ENCODE assay signal across 9 mouse cellular contexts in genomic region chr7:4471179-4471555, GRCm38 (mm10). TPM values are rescaled to one million over a fixed set of nuclear protein-coding genes. Genes with fewer than 3 reads are reported as not detected.
DNase-seq lines count a peak whose midpoint lies in the region; ATAC-seq and TF ChIP-seq lines count a peak whose summit lies in the region.
"Had no signal": no experiment of that assay in that cellular context is flagged by ENCODE, and none has a peak within 500 bp of the region (broad histone marks: within the 10 kb centered on the region; RNA-seq: fewer than 3 reads in every experiment).

No protein-coding gene starts in this region.

- H3K27me3 ChIP-seq in forebrain, embryonic 11.5 days (ENCODE audit: control insufficient read depth, insufficient read depth, low read length): peaks cover 30% of the 10 kb centered on the region
- H3K27me3 ChIP-seq in heart, embryonic 14.5 days (ENCODE audit: control insufficient read depth, insufficient read depth, low read length): peaks cover 41% of the 10 kb centered on the region
- no peaks in the 10 kb centered on the region; the same call in 1 of the 2 replicates for H3K27me3 ChIP-seq in kidney, postnatal 0 days (ENCODE audit: insufficient read depth, low read length)
- H3K27me3 ChIP-seq in midbrain, postnatal 0 days (ENCODE audit: insufficient read depth, low read length): peaks cover 29% of the 10 kb centered on the region
- H3K27me3 ChIP-seq in stomach, embryonic 16.5 days (ENCODE audit: control insufficient read depth, insufficient read depth, low read length): peaks cover 9% of the 10 kb centered on the region; the same call in 1 of the 2 replicates
- H3K27me3 ChIP-seq: CH12.LX had no signal

- WGBS in forebrain, embryonic 11.5 days: 2% methylated on average over 24 of the region's 24 CpGs
- WGBS in heart, embryonic 14.5 days: 0% methylated on average over 24 of the region's 24 CpGs
- WGBS in kidney, postnatal 0 days: 5% methylated on average over 24 of the region's 24 CpGs
- 1% methylated on average over 24 of the region's 24 CpGs for WGBS in midbrain, postnatal 0 days
- WGBS in stomach, embryonic 16.5 days: 2% methylated on average over 24 of the region's 24 CpGs

- no peak overlapping the region for H3K27ac ChIP-seq in forebrain, embryonic 11.5 days (ENCODE audit: low read depth, low read length)
- no peak overlapping the region for H3K27ac ChIP-seq in heart, embryonic 14.5 days (replicated peaks in 1 of 2; ENCODE audit: control insufficient read depth in 1 of 2, insufficient read depth in 1 of 2, low read depth in 2 of 2, low read length in 2 of 2)
- no peak overlapping the region for H3K27ac ChIP-seq in kidney, postnatal 0 days
- H3K27ac ChIP-seq in midbrain, postnatal 0 days (ENCODE audit: low read depth, low read length): no peak overlapping the region
- H3K27ac ChIP-seq in stomach, embryonic 16.5 days (ENCODE audit: low read length): no peak overlapping the region

- peaks cover 2% of the 10 kb centered on the region; the same call in 1 of the 2 replicates for H3K4me1 ChIP-seq in forebrain, embryonic 11.5 days (replicated peaks; ENCODE audit: control insufficient read depth, insufficient read depth, low read length)
- H3K4me1 ChIP-seq in heart, embryonic 14.5 days (ENCODE audit: control insufficient read depth in 2 of 2, insufficient read depth in 2 of 2, low read length in 2 of 2): peaks cover 5% of the 10 kb centered on the region in 2 experiments; a peak in 3 of 4 replicates
- no peaks in the 10 kb centered on the region for H3K4me1 ChIP-seq in kidney, postnatal 0 days (replicated peaks; ENCODE audit: insufficient read depth, low read length)
- H3K4me1 ChIP-seq in midbrain, postnatal 0 days (ENCODE audit: insufficient read depth, low read length): no peaks in the 10 kb centered on the region
- H3K4me1 ChIP-seq in stomach, embryonic 16.5 days (ENCODE audit: control insufficient read depth, insufficient read depth, low read length): peaks cover 11% of the 10 kb centered on the region

- TF ChIP-seq POLR2A in brain, embryonic 14.5 days (IDR thresholded peaks at IDR 0.05; ENCODE audit: borderline replicate concordance, extremely low read depth, insufficient read depth, insufficient read length, poor library complexity, severe bottlenecking): 0 out of 2 replicates have a peak, but pooled peaks have one; percentile 8

- peak overlapping the region; percentile 19 for H3K4me3 ChIP-seq in forebrain, embryonic 11.5 days (ENCODE audit: low read depth, low read length)
- H3K4me3 ChIP-seq in heart, embryonic 14.5 days (ENCODE audit: control insufficient read depth in 1 of 2, insufficient read depth in 1 of 2, low read depth in 1 of 2, low read length in 2 of 2): peak overlapping the region; percentile 36 to 41
- H3K4me3 ChIP-seq in kidney, postnatal 0 days (replicated peaks; ENCODE audit: low read depth, low read length): peak overlapping the region; percentile 28
- peak overlapping the region; percentile 49 for H3K4me3 ChIP-seq in midbrain, postnatal 0 days (ENCODE audit: low read depth, low read length)
- H3K4me3 ChIP-seq in stomach, embryonic 16.5 days (replicated peaks; ENCODE audit: low read length): peak overlapping the region; percentile 49

- DNase-seq in 3T3-L1 (ENCODE audit: low read depth, low spot score) (peak; percentile 53), liver (peak; percentile 73)
- peak; percentile 92 for DNase-seq in brain, embryonic 14.5 days (ENCODE audit: low read depth)
- DNase-seq in forebrain, embryonic 11.5 days (ENCODE audit: low spot score): peak; percentile 85
- DNase-seq in kidney, postnatal 0 days (ENCODE audit: low spot score): peak; percentile 93
- peak; percentile 89 for DNase-seq in midbrain, postnatal 0 days (ENCODE audit: low spot score)

- peak overlapping the region; percentile 47 for H3K4me2 ChIP-seq in forebrain, embryonic 11.5 days (ENCODE audit: low read depth, low read length, severe bottlenecking)
- H3K4me2 ChIP-seq in heart, embryonic 14.5 days (ENCODE audit: low read length): peak overlapping the region; percentile 84
- H3K4me2 ChIP-seq in kidney, postnatal 0 days (ENCODE audit: low read length): peak overlapping the region; percentile 64
- peak overlapping the region; percentile 71 for H3K4me2 ChIP-seq in midbrain, postnatal 0 days (ENCODE audit: low read depth, low read length, poor library complexity, severe bottlenecking)
- H3K4me2 ChIP-seq in stomach, embryonic 16.5 days (ENCODE audit: low read depth, low read length): peak overlapping the region; percentile 94

- no peak overlapping the region for H3K9ac ChIP-seq in forebrain, embryonic 11.5 days (ENCODE audit: low read length)
- H3K9ac ChIP-seq in heart, embryonic 14.5 days (ENCODE audit: low read length): peak overlapping the region; percentile 60
- H3K9ac ChIP-seq in kidney, postnatal 0 days (ENCODE audit: low read depth, low read length): 0 out of 2 replicates have a peak overlapping the region, but pooled peaks have one; percentile 14
- peak overlapping the region; percentile 65 for H3K9ac ChIP-seq in midbrain, postnatal 0 days (replicated peaks; ENCODE audit: low read length, poor library complexity, severe bottlenecking)
- H3K9ac ChIP-seq in stomach, embryonic 16.5 days (ENCODE audit: low read length): peak overlapping the region; percentile 66

- H3K9me3 ChIP-seq in forebrain, embryonic 11.5 days (ENCODE audit: control insufficient read depth, low read length): no peaks in the 10 kb centered on the region
- no peaks in the 10 kb centered on the region for H3K9me3 ChIP-seq in heart, embryonic 14.5 days (ENCODE audit: control insufficient read depth, low read length)
- no peaks in the 10 kb centered on the region for H3K9me3 ChIP-seq in kidney, postnatal 0 days (replicated peaks; ENCODE audit: low read length)
- H3K9me3 ChIP-seq in midbrain, postnatal 0 days (ENCODE audit: low read length): no peaks in the 10 kb centered on the region
- H3K9me3 ChIP-seq in stomach, embryonic 16.5 days (replicated peaks; ENCODE audit: control insufficient read depth, low read length): no peaks in the 10 kb centered on the region

- peak; percentile 77 for ATAC-seq in forebrain, embryonic 11.5 days (replicated peaks; ENCODE audit: low FRiP score)
- ATAC-seq in heart, embryonic 14.5 days (ENCODE audit: insufficient number of reproducible peaks, insufficient read depth, low FRiP score, low read depth): peak; percentile 76
- peak; percentile 84 for ATAC-seq in kidney, postnatal 0 days (replicated peaks; ENCODE audit: low FRiP score, low read depth)
- ATAC-seq in midbrain, postnatal 0 days (ENCODE audit: low FRiP score): peak; percentile 87
- peak; percentile 87 for ATAC-seq in stomach, embryonic 16.5 days (ENCODE audit: insufficient read depth, low FRiP score)

- TF ChIP-seq CTCF in brain, embryonic 14.5 days (IDR thresholded peaks at IDR 0.05; ENCODE audit: borderline replicate concordance, extremely low read depth, insufficient read depth, insufficient read length): peak; percentile 84
- TF ChIP-seq CTCF in kidney, postnatal 0 days (IDR thresholded peaks at IDR 0.05; ENCODE audit: low read depth): peak; percentile 79
- peak; percentile 88 for TF ChIP-seq CTCF in midbrain, postnatal 0 days (IDR thresholded peaks at IDR 0.05)

- H3K36me3 ChIP-seq in forebrain, embryonic 11.5 days (ENCODE audit: control insufficient read depth, insufficient read depth, low read length): no peaks in the 10 kb centered on the region
- no peaks in the 10 kb centered on the region for H3K36me3 ChIP-seq in heart, embryonic 14.5 days (ENCODE audit: control insufficient read depth, insufficient read depth, low read length)
- H3K36me3 ChIP-seq in kidney, postnatal 0 days (ENCODE audit: insufficient read depth, low read length): no peaks in the 10 kb centered on the region
- no peaks in the 10 kb centered on the region for H3K36me3 ChIP-seq in midbrain, postnatal 0 days (ENCODE audit: insufficient read depth, low read length)
- no peaks in the 10 kb centered on the region for H3K36me3 ChIP-seq in stomach, embryonic 16.5 days (ENCODE audit: control insufficient read depth, insufficient read depth, low read length)

RNA-seq across cellular contexts. Expression of gene Eps8l1, which starts 10.7 kb away (rescaled TPM):
- 5.6 and 6.9 TPM in 2 replicates for polyA plus RNA-seq in brain, embryonic 14.5 days (2012; rRNA removed)
- polyA plus RNA-seq in forebrain, embryonic 11.5 days (2014; fragmentation: Nextera tagmentation; extraction: Ambion mirVana): 3.3 and 3.8 TPM in 2 replicates
- 2.1 and 4.7 TPM in 2 replicates for polyA plus RNA-seq in heart, embryonic 14.5 days (2014; fragmentation: Nextera tagmentation; extraction: Ambion mirVana)
- 5.8 and 12.8 TPM in 2 replicates for polyA plus RNA-seq in kidney, postnatal 0 days (2015; fragmentation: Nextera tagmentation; extraction: Ambion mirVana)
- 3.9 and 13.3 TPM in 2 replicates for total RNA-seq in midbrain, postnatal 0 days (2014; rRNA removed)
- polyA plus RNA-seq in midbrain, postnatal 0 days (2015; fragmentation: Nextera tagmentation; extraction: Ambion mirVana): 5.2 and 7.4 TPM in 2 replicates
- polyA plus RNA-seq in stomach, embryonic 16.5 days (2015; fragmentation: Nextera tagmentation; extraction: Ambion mirVana): 12.1 and 15.0 TPM in 2 replicates

RNA-seq across cellular contexts. Expression of gene Rdh13, which starts 25.7 kb away (rescaled TPM):
- 37.8 and 40.5 TPM in 2 replicates for polyA plus RNA-seq in brain, embryonic 14.5 days (2012; rRNA removed)
- polyA plus RNA-seq in forebrain, embryonic 11.5 days (2014; fragmentation: Nextera tagmentation; extraction: Ambion mirVana): 28.4 and 31.0 TPM in 2 replicates
- 29.5 and 30.7 TPM in 2 replicates for polyA plus RNA-seq in heart, embryonic 14.5 days (2014; fragmentation: Nextera tagmentation; extraction: Ambion mirVana)
- 24.3 and 26.5 TPM in 2 replicates for polyA plus RNA-seq in kidney, postnatal 0 days (2015; fragmentation: Nextera tagmentation; extraction: Ambion mirVana)
- 61.3 and 75.9 TPM in 2 replicates for total RNA-seq in midbrain, postnatal 0 days (2014; rRNA removed)
- 45.3 and 45.4 TPM in 2 replicates for polyA plus RNA-seq in midbrain, postnatal 0 days (2015; fragmentation: Nextera tagmentation; extraction: Ambion mirVana)
- 28.1 and 32.8 TPM in 2 replicates for polyA plus RNA-seq in stomach, embryonic 16.5 days (2015; fragmentation: Nextera tagmentation; extraction: Ambion mirVana)

RNA-seq across cellular contexts. Expression of gene Ppp1r12c, which starts 30.3 kb away (rescaled TPM):
- polyA plus RNA-seq in brain, embryonic 14.5 days (2012; rRNA removed): 61.5 and 104 TPM in 2 replicates
- 46.8 and 48.6 TPM in 2 replicates for polyA plus RNA-seq in forebrain, embryonic 11.5 days (2014; fragmentation: Nextera tagmentation; extraction: Ambion mirVana)
- polyA plus RNA-seq in heart, embryonic 14.5 days (2014; fragmentation: Nextera tagmentation; extraction: Ambion mirVana): 41.7 and 47.7 TPM in 2 replicates
- 31.3 and 33.8 TPM in 2 replicates for polyA plus RNA-seq in kidney, postnatal 0 days (2015; fragmentation: Nextera tagmentation; extraction: Ambion mirVana)
- 75.5 and 114 TPM in 2 replicates for total RNA-seq in midbrain, postnatal 0 days (2014; rRNA removed)
- polyA plus RNA-seq in midbrain, postnatal 0 days (2015; fragmentation: Nextera tagmentation; extraction: Ambion mirVana): 34.6 and 35.0 TPM in 2 replicates
- polyA plus RNA-seq in stomach, embryonic 16.5 days (2015; fragmentation: Nextera tagmentation; extraction: Ambion mirVana): 20.3 and 22.3 TPM in 2 replicates

RNA-seq across cellular contexts. Expression of gene Tnnt1, which starts 45.0 kb away (rescaled TPM):
- polyA plus RNA-seq in brain, embryonic 14.5 days (2012; rRNA removed): 3.3 and 3.9 TPM in 2 replicates
- polyA plus RNA-seq in forebrain, embryonic 11.5 days (2014; fragmentation: Nextera tagmentation; extraction: Ambion mirVana): 4.2 and 5.6 TPM in 2 replicates
- 479 and 551 TPM in 2 replicates for polyA plus RNA-seq in heart, embryonic 14.5 days (2014; fragmentation: Nextera tagmentation; extraction: Ambion mirVana)
- 10.8 and 15.2 TPM in 2 replicates for polyA plus RNA-seq in kidney, postnatal 0 days (2015; fragmentation: Nextera tagmentation; extraction: Ambion mirVana)
- total RNA-seq in midbrain, postnatal 0 days (2014; rRNA removed): 2.9 and 4.2 TPM in 2 replicates
- polyA plus RNA-seq in midbrain, postnatal 0 days (2015; fragmentation: Nextera tagmentation; extraction: Ambion mirVana): 3.3 and 4.1 TPM in 2 replicates
- 26.7 and 111 TPM in 2 replicates for polyA plus RNA-seq in stomach, embryonic 16.5 days (2015; fragmentation: Nextera tagmentation; extraction: Ambion mirVana)

RNA-seq across cellular contexts. Expression of gene Tnni3, which starts 52.9 kb away (rescaled TPM):
- 4.2 and 4.3 TPM in 2 replicates for polyA plus RNA-seq in brain, embryonic 14.5 days (2012; rRNA removed)
- polyA plus RNA-seq in forebrain, embryonic 11.5 days (2014; fragmentation: Nextera tagmentation; extraction: Ambion mirVana): 1.8 and 2.4 TPM in 2 replicates
- polyA plus RNA-seq in heart, embryonic 14.5 days (2014; fragmentation: Nextera tagmentation; extraction: Ambion mirVana): 2,958 and 3,056 TPM in 2 replicates
- polyA plus RNA-seq in kidney, postnatal 0 days (2015; fragmentation: Nextera tagmentation; extraction: Ambion mirVana): 5.6 and 6.3 TPM in 2 replicates
- 4.1 TPM in 1 of 2 replicates, not detected in the other for total RNA-seq in midbrain, postnatal 0 days (2014; rRNA removed)
- polyA plus RNA-seq in midbrain, postnatal 0 days (2015; fragmentation: Nextera tagmentation; extraction: Ambion mirVana): 1.4 and 1.7 TPM in 2 replicates
- 5.1 and 7.4 TPM in 2 replicates for polyA plus RNA-seq in stomach, embryonic 16.5 days (2015; fragmentation: Nextera tagmentation; extraction: Ambion mirVana)
